Mouse (Mus musculus): ENCODE data around the gene Rara. TPM values are rescaled to one million over a fixed set of nuclear protein-coding genes. Genes with fewer than 3 reads are reported as not detected.

The Rara gene
- polyA plus RNA-seq, 1 experiment from 2014 or later: 20.3 TPM

- H3K27me3 ChIP-seq: no peaks in the 10 kb centered on the region
- no peak overlapping the region for H3K4me3 ChIP-seq
- WGBS: 65% methylated on average over 16 of the region's 16 CpGs
- 0 out of 2 replicates have a peak, but pooled peaks have one; percentile 26 for ATAC-seq (ENCODE audit: low FRiP score)
- peaks cover 74% of the 10 kb centered on the region for H3K4me1 ChIP-seq (replicated peaks)
- H3K9ac ChIP-seq: peak overlapping the region; percentile 43
- no peak overlapping the region for H3K4me2 ChIP-seq
- peaks cover 15% of the 10 kb centered on the region for H3K36me3 ChIP-seq
- H3K27ac ChIP-seq: peak overlapping the region; percentile 81
- no peaks in the 10 kb centered on the region for H3K9me3 ChIP-seq
Measured at GRCm38 (mm10) chr11:98951026-98951906, 23.6 kb downstream of the Rara start.

GRCm38 (mm10) chr11:98952111-98952510 is 24.5 kb downstream of the Rara start:
- Histone ChIP-seq H3K27me3 (no peaks in the 10 kb centered on the region), H3K4me1 (replicated peaks) (peaks cover 74% of the 10 kb centered on the region), H3K9ac (no peak overlapping the region), H3K4me3 (no peak overlapping the region), H3K4me2 (no peak overlapping the region), H3K27ac (no peak overlapping the region), H3K36me3 (peaks cover 15% of the 10 kb centered on the region), H3K9me3 (no peaks in the 10 kb centered on the region)
- 94% methylated on average over 1 of the region's 1 CpGs for WGBS
- no peak for ATAC-seq (ENCODE audit: low FRiP score)

GRCm38 (mm10) chr11:98952736-98953135 is 25.1 kb downstream of the Rara start:
- Histone ChIP-seq H3K27me3 (no peaks in the 10 kb centered on the region), H3K27ac (no peak overlapping the region), H3K9ac (no peak overlapping the region), H3K4me1 (replicated peaks) (peaks cover 68% of the 10 kb centered on the region), H3K4me3 (no peak overlapping the region), H3K36me3 (peaks cover 15% of the 10 kb centered on the region), H3K9me3 (no peaks in the 10 kb centered on the region), H3K4me2 (no peak overlapping the region)
- ATAC-seq (ENCODE audit: low FRiP score): no peak
- WGBS: 66% methylated on average over 2 of the region's 2 CpGs

GRCm38 (mm10) chr11:98953361-98953760 is 25.7 kb downstream of the Rara start:
- Histone ChIP-seq H3K4me1 (replicated peaks) (peaks cover 64% of the 10 kb centered on the region), H3K27ac (no peak overlapping the region; the same call in 1 of the 2 replicates), H3K4me2 (no peak overlapping the region), H3K27me3 (no peaks in the 10 kb centered on the region), H3K9me3 (no peaks in the 10 kb centered on the region), H3K36me3 (peaks cover 15% of the 10 kb centered on the region), H3K4me3 (no peak overlapping the region), H3K9ac (no peak overlapping the region)
- WGBS: 3% methylated on average over 2 of the region's 2 CpGs
- ATAC-seq (ENCODE audit: low FRiP score): no peak

GRCm38 (mm10) chr11:98953835-98954320 is 26.3 kb downstream of the Rara start:
- Histone ChIP-seq H3K36me3 (peaks cover 15% of the 10 kb centered on the region), H3K4me2 (peak overlapping the region; percentile 33), H3K27ac (peak overlapping the region; percentile 82), H3K27me3 (no peaks in the 10 kb centered on the region), H3K9ac (0 out of 2 replicates have a peak overlapping the region, but pooled peaks have one; percentile 55), H3K4me1 (replicated peaks) (peaks cover 65% of the 10 kb centered on the region), H3K4me3 (no peak overlapping the region), H3K9me3 (no peaks in the 10 kb centered on the region)
- ATAC-seq (ENCODE audit: low FRiP score): 0 out of 2 replicates have a peak, but pooled peaks have one; percentile 1
- WGBS: 28% methylated on average over 13 of the region's 13 CpGs

GRCm38 (mm10) chr11:98954373-98954772 is 26.8 kb downstream of the Rara start:
- H3K27ac ChIP-seq: peak overlapping the region; percentile 82
- peaks cover 68% of the 10 kb centered on the region for H3K4me1 ChIP-seq (replicated peaks)
- no peaks in the 10 kb centered on the region for H3K9me3 ChIP-seq
- H3K27me3 ChIP-seq: no peaks in the 10 kb centered on the region
- peak overlapping the region; percentile 55 for H3K9ac ChIP-seq
- 4% methylated on average over 10 of the region's 10 CpGs for WGBS
- H3K4me2 ChIP-seq: peak overlapping the region; percentile 33
- H3K4me3 ChIP-seq: no peak overlapping the region
- peak; percentile 22 for ATAC-seq (ENCODE audit: low FRiP score)
- H3K36me3 ChIP-seq: peaks cover 15% of the 10 kb centered on the region

- Histone ChIP-seq H3K4me3 (no peak overlapping the region), H3K36me3 (peaks cover 15% of the 10 kb centered on the region), H3K9me3 (no peaks in the 10 kb centered on the region), H3K27me3 (no peaks in the 10 kb centered on the region), H3K4me1 (replicated peaks) (peaks cover 68% of the 10 kb centered on the region), H3K4me2 (peak overlapping the region; percentile 33), H3K9ac (peak overlapping the region; percentile 55), H3K27ac (peak overlapping the region; percentile 82)
- ATAC-seq (ENCODE audit: low FRiP score): 0 out of 2 replicates have a peak, but pooled peaks have one; percentile 10
- 23% methylated on average over 15 of the region's 17 CpGs for WGBS
Measured at GRCm38 (mm10) chr11:98954801-98955706, 27.4 kb downstream of the Rara start.

- H3K27me3 ChIP-seq: no peaks in the 10 kb centered on the region
- peak overlapping the region; percentile 82 for H3K27ac ChIP-seq
- H3K4me3 ChIP-seq: no peak overlapping the region
- no peak overlapping the region for H3K4me2 ChIP-seq
- H3K4me1 ChIP-seq (replicated peaks): peaks cover 66% of the 10 kb centered on the region
- no peak overlapping the region; the same call in 1 of the 2 replicates for H3K9ac ChIP-seq
- 47% methylated on average over 5 of the region's 7 CpGs for WGBS
- no peak for ATAC-seq (ENCODE audit: low FRiP score)
- H3K9me3 ChIP-seq: no peaks in the 10 kb centered on the region
- H3K36me3 ChIP-seq: peaks cover 8% of the 10 kb centered on the region; the same call in 1 of the 2 replicates
Measured at GRCm38 (mm10) chr11:98955707-98956235, 28.2 kb downstream of the Rara start.

GRCm38 (mm10) chr11:98956340-98956739 is 28.7 kb downstream of the Rara start:
- 76% methylated on average over 10 of the region's 10 CpGs for WGBS
- no peak overlapping the region for H3K9ac ChIP-seq
- H3K4me2 ChIP-seq: no peak overlapping the region

GRCm38 (mm10) chr11:98959437-98960312 is 32.1 kb downstream of the Rara start:
- peak overlapping the region; percentile 99 for H3K4me2 ChIP-seq
- peak; percentile 37 for ATAC-seq (ENCODE audit: low FRiP score)

More at GRCm38 (mm10) chr11:98956340-98956739, 28.7 kb downstream of the Rara start:
- no peak for ATAC-seq (ENCODE audit: low FRiP score)
- no peak overlapping the region for H3K27ac ChIP-seq
- H3K4me1 ChIP-seq (replicated peaks): peaks cover 67% of the 10 kb centered on the region
- H3K4me3 ChIP-seq: no peak overlapping the region
- H3K36me3 ChIP-seq: peaks cover 4% of the 10 kb centered on the region; the same call in 1 of the 2 replicates
- H3K27me3 ChIP-seq: no peaks in the 10 kb centered on the region
- H3K9me3 ChIP-seq: no peaks in the 10 kb centered on the region

More at GRCm38 (mm10) chr11:98959437-98960312, 32.1 kb downstream of the Rara start:
- Histone ChIP-seq H3K4me1 (replicated peaks) (peaks cover 75% of the 10 kb centered on the region), H3K27ac (peak overlapping the region; percentile 95), H3K4me3 (peak overlapping the region; percentile 64), H3K36me3 (no peaks in the 10 kb centered on the region), H3K9ac (peak overlapping the region; percentile 85), H3K27me3 (no peaks in the 10 kb centered on the region), H3K9me3 (no peaks in the 10 kb centered on the region)
- under 1% methylated on average over 42 of the region's 43 CpGs for WGBS
